Mouse (Mus musculus) ovary, adult 2 months (tissue): ENCODE results near the gene Rhox4b. TPM values are rescaled to one million over a fixed set of nuclear protein-coding genes. Genes with fewer than 3 reads are reported as not detected.

Source experiments
- polyA plus RNA-seq: library from polyadenylated mRNA; depleted of rRNA; stranded (reverse); fragments of >200 nt; gene quantifications from 2 replicates; pipeline ENCODE4 v1.2.3, GENCODE M21; 2012; rRNA removed

The Rhox4b gene
- not detected in 2 replicates for polyA plus RNA-seq

DNA sequence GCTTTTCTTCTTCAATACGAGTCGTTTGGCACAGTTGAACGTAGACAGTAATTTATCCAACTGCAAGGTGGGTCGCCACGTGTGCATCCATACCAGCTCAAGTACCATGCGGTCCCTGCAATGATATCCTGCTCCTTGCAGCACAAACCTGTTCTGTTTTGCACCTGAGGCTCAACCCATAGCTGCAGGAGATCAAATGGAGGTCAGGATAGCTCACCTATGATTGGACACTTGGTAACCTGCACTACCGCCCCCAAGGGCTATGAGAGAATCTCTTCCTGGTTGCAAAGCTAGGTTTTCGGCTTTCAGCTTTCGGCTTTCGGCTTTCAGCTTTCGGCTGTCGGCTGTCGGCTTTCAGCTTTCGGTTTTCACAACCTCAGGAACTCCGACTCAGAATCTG, at the start of gene Rhox4b:
Gene Rhox4b (plus strand): TSS at position 301 of the 400 bp plus-strand sequence.

GRCm38 (mm10) chrX:37390548-37390947, 41.7 kb upstream of the Rhox4b start, which contains the start of gene Rhox4a2:
Gene Rhox4a2 (plus strand): TSS chrX:37390848.

GRCm38 (mm10) chrX:37411767-37412166, 20.5 kb upstream of the Rhox4b start, which contains the start of gene Rhox2b:
Gene Rhox2b (plus strand): TSS chrX:37412067.

GRCm38 (mm10) chrX:37453380-37453779, 21.1 kb downstream of the Rhox4b start, which contains the start of gene Rhox2c:
Gene Rhox2c (plus strand): TSS chrX:37453680.

GRCm38 (mm10) chrX:37458285-37458684, 26.0 kb downstream of the Rhox4b start, which contains the start of gene Rhox3c:
Gene Rhox3c (plus strand): TSS chrX:37458585.

GRCm38 (mm10) chrX:37480037-37480436, 47.7 kb downstream of the Rhox4b start, which contains the start of gene Rhox4c:
Gene Rhox4c (plus strand): TSS chrX:37480337.

Other genes with a start within 250 kb of the Rhox4b start
- 86.4 and 196 TPM in 2 replicates for gene Ndufa1, start 241.3 kb upstream of the Rhox4b start, polyA plus RNA-seq
- 2.1 and 2.3 TPM in 2 replicates for gene Rnf113a1, start 241.2 kb upstream of the Rhox4b start, polyA plus RNA-seq
- not detected in 2 replicates for gene Gm9, start 221.5 kb upstream of the Rhox4b start, polyA plus RNA-seq
- gene Rhox1, start 210.2 kb upstream of the Rhox4b start, polyA plus RNA-seq, result 0.25 and 0.28 TPM in 2 replicates
- not detected in 2 replicates for gene Rhox2a, start 187.5 kb upstream of the Rhox4b start, polyA plus RNA-seq
- not detected in 2 replicates for gene Rhox3a, start 182.6 kb upstream of the Rhox4b start, polyA plus RNA-seq
- not detected in 2 replicates for gene Rhox4a, start 167.2 kb upstream of the Rhox4b start, polyA plus RNA-seq
- not detected in 2 replicates for gene Rhox3a2, start 52.5 kb upstream of the Rhox4b start, polyA plus RNA-seq
- not detected in 2 replicates for gene Rhox4a2, start 41.6 kb upstream of the Rhox4b start, polyA plus RNA-seq
- not detected in 2 replicates for gene Rhox2b, start 20.4 kb upstream of the Rhox4b start, polyA plus RNA-seq
- gene Rhox2c, start 21.2 kb downstream of the Rhox4b start, polyA plus RNA-seq, result not detected in 2 replicates
- gene Rhox3c, start 26.1 kb downstream of the Rhox4b start, polyA plus RNA-seq, result not detected in 2 replicates
- gene Rhox4c, start 47.8 kb downstream of the Rhox4b start, polyA plus RNA-seq, result not detected in 2 replicates
- not detected in 2 replicates for gene Rhox2d, start 60.9 kb downstream of the Rhox4b start, polyA plus RNA-seq
- gene Rhox4d, start 81.9 kb downstream of the Rhox4b start, polyA plus RNA-seq, result not detected in 2 replicates
- gene Rhox2e, start 98.0 kb downstream of the Rhox4b start, polyA plus RNA-seq, result not detected in 2 replicates
- gene Rhox3e, start 109.5 kb downstream of the Rhox4b start, polyA plus RNA-seq, result not detected in 2 replicates
- not detected in 2 replicates for gene Rhox4e, start 124.9 kb downstream of the Rhox4b start, polyA plus RNA-seq
- gene Rhox2f, start 138.9 kb downstream of the Rhox4b start, polyA plus RNA-seq, result not detected in 2 replicates
- not detected in 2 replicates for gene Rhox3f, start 148.5 kb downstream of the Rhox4b start, polyA plus RNA-seq
- not detected in 2 replicates for gene Rhox4f, start 175.2 kb downstream of the Rhox4b start, polyA plus RNA-seq
- not detected in 2 replicates for gene Rhox3g, start 196.1 kb downstream of the Rhox4b start, polyA plus RNA-seq
- gene Rhox2g, start 211.0 kb downstream of the Rhox4b start, polyA plus RNA-seq, result not detected in 2 replicates
- gene Rhox4g, start 218.8 kb downstream of the Rhox4b start, polyA plus RNA-seq, result not detected in 2 replicates
- not detected in 2 replicates for gene Rhox3h, start 236.3 kb downstream of the Rhox4b start, polyA plus RNA-seq
- not detected in 2 replicates for gene Rhox2h, start 240.8 kb downstream of the Rhox4b start, polyA plus RNA-seq